Mouse (Mus musculus): ENCODE measurements around the gene Oas2. TPM values are rescaled to one million over a fixed set of nuclear protein-coding genes. Genes with fewer than 3 reads are reported as not detected.

Oas2 gene
- polyA plus RNA-seq, 1 experiment = 3.9 TPM

DNA sequence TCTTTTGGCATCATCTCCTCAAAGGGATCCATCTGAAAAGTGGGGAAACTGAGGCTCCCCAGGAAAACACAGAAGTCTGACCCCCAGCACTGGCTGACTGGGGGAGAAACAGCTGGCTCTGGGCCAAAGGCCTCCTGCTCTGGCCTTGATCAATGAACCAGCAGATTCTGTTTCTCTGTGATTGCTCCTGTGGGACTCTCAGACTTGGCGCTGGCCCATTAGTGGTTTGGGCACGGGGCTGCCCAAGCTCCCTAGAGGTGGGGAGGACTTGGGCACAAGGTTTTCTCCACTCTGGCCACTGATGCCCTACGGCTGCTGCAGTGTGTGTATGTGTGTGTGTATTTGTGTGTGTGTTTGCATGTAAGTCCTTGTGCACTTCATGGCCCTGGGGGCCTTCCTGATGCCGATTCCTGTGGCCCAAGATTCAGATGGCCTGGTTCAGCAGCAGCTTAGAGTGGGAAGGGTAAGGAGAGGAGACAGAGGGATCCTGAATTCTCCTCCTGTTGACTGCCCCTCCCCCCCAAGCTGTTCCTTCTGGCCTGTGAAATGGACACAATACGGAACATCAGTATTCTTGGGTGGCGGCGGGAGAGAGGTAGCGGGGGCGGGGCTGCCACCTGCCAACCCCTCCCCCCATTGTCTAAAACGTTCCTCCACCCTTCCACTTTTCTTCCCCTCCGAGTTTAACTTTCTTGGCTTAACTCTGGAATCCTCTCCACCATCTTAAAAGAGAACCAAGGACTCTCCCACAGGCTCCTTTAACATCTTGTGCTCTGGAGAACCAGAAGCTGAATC lies 48.5 kb downstream of the Oas2 start:
- 49% methylated on average over 11 of the region's 11 CpGs for WGBS
- DNase-seq (ENCODE audit: low read depth, low spot score) = no peak

GRCm38 (mm10) chr5:120698801-120699391 lies 50.8 kb downstream of the Oas2 start:
- no peak for DNase-seq (ENCODE audit: low read depth, low spot score)
- WGBS = 38% methylated on average over 16 of the region's 16 CpGs

DNA sequence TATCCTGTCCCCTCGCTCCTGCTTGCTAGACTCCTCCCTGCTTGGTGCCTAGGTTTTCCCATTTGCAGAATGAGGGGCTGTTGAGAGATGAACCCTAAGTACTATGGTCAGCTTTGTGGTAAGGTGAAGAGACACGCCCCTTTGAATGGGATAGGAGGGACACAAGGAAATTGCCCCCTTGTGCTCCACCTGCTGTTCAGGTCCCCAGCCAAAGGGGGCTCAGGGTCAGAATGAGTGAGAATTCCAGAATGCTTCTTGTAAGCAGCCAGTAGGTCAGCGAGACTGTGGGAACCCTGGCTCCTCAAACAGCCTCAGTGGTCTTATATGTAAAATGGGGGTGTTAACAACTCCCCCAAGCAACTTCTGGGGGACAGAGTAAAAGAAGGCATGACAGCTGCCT lies 51.5 kb downstream of the Oas2 start:
- DNase-seq (ENCODE audit: low read depth, low spot score) = no peak
- 43% methylated on average over 3 of the region's 3 CpGs for WGBS

- WGBS = 55% methylated on average over 4 of the region's 4 CpGs
Observed at GRCm38 (mm10) chr5:120696865-120697264, 52.8 kb downstream of the Oas2 start.

GRCm38 (mm10) chr5:120696057-120696743 lies 53.5 kb downstream of the Oas2 start:
- 68% methylated on average over 16 of the region's 16 CpGs for WGBS
- no peak for DNase-seq (ENCODE audit: low read depth, low spot score)

More at GRCm38 (mm10) chr5:120696865-120697264, 52.8 kb downstream of the Oas2 start:
- no peak for DNase-seq (ENCODE audit: low read depth, low spot score)

DNA sequence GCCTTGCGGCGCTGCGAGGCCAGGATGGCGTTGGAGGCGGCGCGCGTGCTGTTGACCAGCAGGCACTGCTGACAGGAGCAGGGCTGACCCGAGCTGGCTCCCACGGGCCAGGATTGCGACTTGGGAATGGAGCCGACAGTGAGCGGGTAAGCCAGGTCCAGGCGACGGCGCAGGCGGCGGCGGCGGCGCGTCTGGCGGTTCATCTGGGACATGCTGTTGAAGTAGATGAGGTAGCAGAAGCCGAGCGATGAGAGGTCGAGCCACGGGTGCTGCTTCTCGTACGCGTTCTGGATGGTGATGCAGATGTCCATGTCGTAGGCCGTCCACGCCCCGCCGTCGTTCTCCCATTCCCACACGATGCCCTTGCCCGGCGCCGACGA lies 55.0 kb downstream of the Oas2 start:
- WGBS = 19% methylated on average over 41 of the region's 41 CpGs
- no peak for DNase-seq (ENCODE audit: low read depth, low spot score)

- WGBS = 21% methylated on average over 38 of the region's 38 CpGs
- no peak for DNase-seq (ENCODE audit: low read depth, low spot score)
Observed at GRCm38 (mm10) chr5:120693931-120694694, 55.5 kb downstream of the Oas2 start.

DNA sequence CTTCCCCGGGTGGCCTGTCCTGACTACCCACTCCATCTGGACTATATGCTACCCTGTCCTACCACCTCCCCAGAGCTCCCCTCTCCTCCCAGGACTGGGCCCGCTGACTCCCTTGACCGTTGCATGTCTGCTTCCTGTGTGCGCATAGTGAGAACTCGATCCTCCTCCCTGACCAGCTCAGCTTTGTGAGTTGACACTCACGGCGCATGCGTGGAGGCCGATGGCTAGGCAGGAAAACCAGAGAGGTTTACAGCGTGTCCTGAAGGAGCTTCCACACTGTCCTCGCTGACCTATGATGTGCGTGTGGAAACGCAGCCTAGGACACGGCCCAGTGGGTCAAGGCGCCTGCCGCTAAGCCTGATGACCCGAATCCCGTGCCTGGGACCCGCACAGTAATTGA lies 57.6 kb downstream of the Oas2 start:
- no peak for DNase-seq (ENCODE audit: low read depth, low spot score)
- 75% methylated on average over 19 of the region's 19 CpGs for WGBS

DNA sequence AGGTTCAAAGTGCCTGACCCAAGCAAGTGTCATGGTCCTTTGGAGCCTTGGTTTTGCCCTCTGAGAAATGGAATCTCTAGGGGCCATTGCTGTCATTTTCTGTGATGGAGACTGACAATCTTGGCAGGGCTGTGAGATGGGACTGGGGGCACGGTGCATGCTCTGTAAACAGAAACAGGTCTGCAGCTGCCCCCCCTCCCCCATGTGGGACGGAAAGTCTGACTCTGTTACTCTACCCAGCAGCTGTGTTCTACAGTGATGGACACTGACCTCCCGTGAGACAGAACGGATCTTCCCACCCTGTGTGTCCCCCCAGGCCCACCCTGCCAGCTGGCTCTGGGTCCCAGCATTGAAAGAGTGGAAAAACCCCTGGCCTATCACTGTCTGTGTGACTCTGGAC lies 59.2 kb downstream of the Oas2 start:
- 45% methylated on average over 4 of the region's 4 CpGs for WGBS
- no peak for DNase-seq (ENCODE audit: low read depth, low spot score)

- no peak for DNase-seq (ENCODE audit: low read depth, low spot score)
- WGBS = 19% methylated on average over 4 of the region's 4 CpGs
Observed at GRCm38 (mm10) chr5:120688434-120688833, 61.2 kb downstream of the Oas2 start.

GRCm38 (mm10) chr5:120687897-120688296 lies 61.8 kb downstream of the Oas2 start:
- 77% methylated on average over 5 of the region's 5 CpGs for WGBS
- no peak for DNase-seq (ENCODE audit: low read depth, low spot score)

GRCm38 (mm10) chr5:120687484-120687851 lies 62.2 kb downstream of the Oas2 start:
- 63% methylated on average over 3 of the region's 3 CpGs for WGBS
- DNase-seq (ENCODE audit: low read depth, low spot score) = no peak

- no peak for DNase-seq (ENCODE audit: low read depth, low spot score)
- 61% methylated on average over 6 of the region's 6 CpGs for WGBS
Observed at GRCm38 (mm10) chr5:120686749-120687483, 62.7 kb downstream of the Oas2 start.

DNA sequence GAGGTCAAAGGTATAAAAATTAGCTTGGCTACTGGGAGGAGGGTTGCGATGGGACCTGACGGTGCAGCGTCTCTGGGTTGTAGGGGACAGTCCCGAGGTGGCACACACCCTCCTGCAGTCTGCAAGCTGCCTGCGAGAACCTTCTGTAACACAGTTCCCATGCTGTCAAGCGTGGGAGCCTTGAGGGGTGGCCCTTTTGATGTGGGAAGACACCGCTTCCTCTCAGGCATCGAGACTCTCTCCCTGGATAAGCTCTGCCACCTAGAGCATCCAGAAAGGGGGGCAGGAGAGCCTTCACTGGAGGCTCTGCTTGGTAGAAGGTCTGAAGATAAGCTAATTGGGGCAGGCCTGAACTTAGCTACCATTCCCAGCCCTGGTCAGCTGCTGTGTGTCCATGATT lies 64.0 kb downstream of the Oas2 start:
- WGBS = 74% methylated on average over 8 of the region's 8 CpGs
- DNase-seq (ENCODE audit: low read depth, low spot score) = no peak

DNA sequence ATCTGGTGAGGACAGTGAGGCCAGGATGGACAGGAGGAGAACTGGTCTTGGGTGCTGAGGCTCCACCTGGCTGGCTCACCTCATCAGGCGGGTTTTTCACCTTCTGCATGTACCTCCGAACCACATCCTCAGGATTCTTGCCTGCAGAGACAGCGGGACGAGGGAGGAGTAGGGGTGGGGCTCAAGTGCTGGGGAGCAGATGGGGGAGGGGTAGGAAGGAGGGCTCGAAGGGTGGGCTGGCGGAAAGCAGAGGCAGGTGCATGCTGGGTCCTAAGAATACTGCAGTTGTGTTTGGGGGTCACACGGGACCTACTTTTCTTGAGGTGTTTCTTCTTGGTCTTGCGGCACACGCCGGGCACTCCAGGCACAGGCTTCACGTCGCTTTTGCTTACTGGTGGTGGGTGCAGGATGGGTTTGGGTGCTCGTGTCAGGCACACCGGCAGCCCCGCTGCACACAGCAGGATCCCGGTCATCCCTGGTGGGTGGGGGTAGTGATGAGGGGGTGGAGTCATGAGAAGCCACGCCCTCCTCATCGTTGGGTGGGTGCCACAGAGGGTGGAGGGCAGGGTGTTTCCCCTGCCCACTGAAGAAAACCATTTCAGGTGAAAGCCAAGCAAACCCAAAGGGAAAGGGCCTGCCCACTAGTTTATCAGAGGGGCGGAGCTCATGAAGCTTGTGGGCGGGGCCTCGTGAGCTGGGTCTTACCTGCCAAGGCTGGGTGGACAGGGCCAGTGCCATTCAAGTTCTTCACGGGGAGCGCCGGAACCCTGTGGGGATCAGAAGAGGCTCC lies 66.5 kb downstream of the Oas2 start:
- 16% methylated on average over 24 of the region's 24 CpGs for WGBS
- no peak for DNase-seq (ENCODE audit: low read depth, low spot score)

DNA sequence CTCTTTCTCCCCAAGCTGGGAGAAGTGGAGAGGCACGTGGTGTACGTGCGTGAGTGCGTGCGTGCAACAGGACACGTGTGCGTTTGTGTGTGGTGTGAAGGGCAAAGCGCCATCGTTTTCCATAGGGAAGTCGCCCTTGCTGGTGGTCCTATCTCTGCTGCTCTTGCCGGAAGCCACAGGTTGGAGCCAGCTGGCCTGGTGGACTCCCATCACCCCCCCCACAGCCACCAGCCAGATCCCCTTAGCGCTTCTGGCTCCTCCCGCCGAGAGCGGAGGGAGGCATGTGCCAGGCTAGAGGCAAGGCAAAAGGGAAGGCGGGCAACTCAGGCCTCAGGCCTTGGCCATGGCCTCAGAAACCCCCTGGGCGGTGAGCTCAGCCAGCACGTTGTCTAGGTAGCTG lies 68.7 kb downstream of the Oas2 start:
- DNase-seq (ENCODE audit: low read depth, low spot score) = no peak
- 90% methylated on average over 18 of the region's 18 CpGs for WGBS

Data from large intestine, adult 2 months (tissue).